Mouse (Mus musculus) liver, embryonic 11.5 days (tissue): ENCODE results near the gene Farp1. TPM values are rescaled to one million over a fixed set of nuclear protein-coding genes. Genes with fewer than 3 reads are reported as not detected.
"Not testable (repeated sequence)": the region's sequence is repeated elsewhere in the genome, so short reads cannot be mapped to it uniquely, and the experiment has no call there.

Experiments
- ATAC-seq: fragments of 200-750 bp; cut with Nextera tagmentation; replicated peaks from 2 replicates; pipeline ENCODE4 v1.8.0; 2017; ENCODE audit warnings: moderate number of reproducible peaks, mild to moderate bottlenecking, moderate TSS enrichment, moderate library complexity; ENCODE audit not compliant: low FRiP score
- DNase-seq: peaks from one replicate; pipeline ENCODE4 v3.0.0-alpha.2; 2017; ENCODE audit warnings: low spot score
- H3K27ac ChIP-seq: fragments of 300-500 bp; sonication (generic); 2 replicates; pipeline ENCODE4 v1.5.1; 2014; ENCODE audit warnings: mild to moderate bottlenecking, low read depth, low read length, control low read depth
- H3K27me3 ChIP-seq: fragments of 300-500 bp; sonication (generic); replicated peaks from 2 replicates; pipeline ENCODE4 v1.6.1; 2014; ENCODE audit warnings: low read length, mixed read lengths; ENCODE audit not compliant: control insufficient read depth, insufficient read depth
- H3K36me3 ChIP-seq: fragments of 300-500 bp; sonication (generic); 2 replicates; pipeline ENCODE4 v1.6.1; 2014; ENCODE audit warnings: mild to moderate bottlenecking, low read length, moderate library complexity, mixed read lengths; ENCODE audit not compliant: control insufficient read depth, insufficient read depth
- H3K4me1 ChIP-seq: fragments of 300-500 bp; sonication (generic); replicated peaks from 2 replicates; pipeline ENCODE4 v1.6.1; 2014; ENCODE audit warnings: low read length, mixed read lengths; ENCODE audit not compliant: control insufficient read depth, insufficient read depth
- H3K4me2 ChIP-seq: fragments of 300-500 bp; sonication (generic); 2 replicates; pipeline ENCODE4 v1.6.1; 2014; ENCODE audit warnings: mild to moderate bottlenecking, control low read depth, moderate library complexity
- H3K4me3 ChIP-seq: fragments of 300-500 bp; sonication (generic); 2 replicates; pipeline ENCODE4 v1.5.1; 2014; ENCODE audit warnings: low read depth, low read length, control low read depth
- H3K9ac ChIP-seq: fragments of 300-500 bp; sonication (generic); 2 replicates; pipeline ENCODE4 v1.6.1; 2014; ENCODE audit warnings: low read depth, low read length, control low read depth
- H3K9me3 ChIP-seq: fragments of 300-500 bp; sonication (generic); 2 replicates; pipeline ENCODE4 v1.6.1; 2016; ENCODE audit warnings: low read length, inconsistent platforms, mixed read lengths; ENCODE audit not compliant: control insufficient read depth
- WGBS: fragments of 180-500 bp; shearing (Covaris S2); extraction: QIAGEN DNeasy Blood & Tissue Kit; methylation state at CpG from one replicate; pipeline ENCODE4 v1.1.7; 2014; 5-methylcytosine and 5-hydroxymethylcytosine counted together
- polyA plus RNA-seq: library from polyadenylated mRNA; unstranded; fragments of >200 nt; fragmentation: Nextera tagmentation; extraction: Ambion mirVana; gene quantifications from 2 replicates; pipeline ENCODE4 v1.2.1, GENCODE M21; 2014

Gene Farp1
- polyA plus RNA-seq, 1 experiment from 2014 or later = 17.6 TPM

- DNase-seq (no peak), ATAC-seq (no peak)
- 83% methylated on average over 6 of the region's 6 CpGs for WGBS
- Histone ChIP-seq H3K9ac (no peak overlapping the region), H3K4me3 (no peak overlapping the region), H3K36me3 (no peaks in the 10 kb centered on the region), H3K9me3 (no peaks in the 10 kb centered on the region), H3K4me2 (no peak overlapping the region), H3K4me1 (no peaks in the 10 kb centered on the region; the same call in 1 of the 2 replicates), H3K27me3 (no peaks in the 10 kb centered on the region), H3K27ac (no peak overlapping the region)
Measured at GRCm38 (mm10) chr14:121177907-121178306, 142.9 kb downstream of the Farp1 start.

- no peaks in the 10 kb centered on the region; the same call in 1 of the 2 replicates for H3K4me1 ChIP-seq
- H3K9ac ChIP-seq = no peak overlapping the region
- no peak overlapping the region for H3K4me3 ChIP-seq
- H3K27me3 ChIP-seq = no peaks in the 10 kb centered on the region
- WGBS = 75% methylated on average over 9 of the region's 9 CpGs
- H3K36me3 ChIP-seq = no peaks in the 10 kb centered on the region
- H3K4me2 ChIP-seq = no peak overlapping the region
- DNase-seq (no peak), ATAC-seq (no peak)
- H3K27ac ChIP-seq = no peak overlapping the region
- no peaks in the 10 kb centered on the region for H3K9me3 ChIP-seq
Measured at GRCm38 (mm10) chr14:121180611-121181010, 145.6 kb downstream of the Farp1 start.

- no peaks in the 10 kb centered on the region for H3K4me1 ChIP-seq
- no peak for DNase-seq
- H3K4me3 ChIP-seq = no peak overlapping the region
- 70% methylated on average over 4 of the region's 4 CpGs for WGBS
- no peaks in the 10 kb centered on the region for H3K9me3 ChIP-seq
- no peak overlapping the region for H3K27ac ChIP-seq
- no peaks in the 10 kb centered on the region for H3K36me3 ChIP-seq
- H3K4me2 ChIP-seq = no peak overlapping the region
- no peaks in the 10 kb centered on the region for H3K27me3 ChIP-seq
- ATAC-seq = no peak
- H3K9ac ChIP-seq = no peak overlapping the region
Measured at GRCm38 (mm10) chr14:121181798-121182197, 146.8 kb downstream of the Farp1 start.

- Histone ChIP-seq H3K4me1 (no peaks in the 10 kb centered on the region), H3K4me2 (no peak overlapping the region), H3K27ac (no peak overlapping the region), H3K9ac (no peak overlapping the region), H3K4me3 (no peak overlapping the region), H3K27me3 (no peaks in the 10 kb centered on the region), H3K36me3 (no peaks in the 10 kb centered on the region), H3K9me3 (no peaks in the 10 kb centered on the region)
- WGBS = 76% methylated on average over 8 of the region's 8 CpGs
- ATAC-seq (no peak), DNase-seq (no peak)
Measured at GRCm38 (mm10) chr14:121182967-121183366, 148.0 kb downstream of the Farp1 start.

GRCm38 (mm10) chr14:121183414-121184130, 148.6 kb downstream of the Farp1 start:
- no peak overlapping the region for H3K4me2 ChIP-seq
- H3K36me3 ChIP-seq = no peaks in the 10 kb centered on the region
- H3K4me1 ChIP-seq = no peaks in the 10 kb centered on the region
- H3K4me3 ChIP-seq = no peak overlapping the region
- DNase-seq = no peak
- no peaks in the 10 kb centered on the region for H3K9me3 ChIP-seq
- no peak for ATAC-seq
- WGBS = 80% methylated on average over 8 of the region's 8 CpGs
- no peaks in the 10 kb centered on the region for H3K27me3 ChIP-seq
- H3K9ac ChIP-seq = no peak overlapping the region
- H3K27ac ChIP-seq = no peak overlapping the region

- no peak overlapping the region for H3K27ac ChIP-seq
- DNase-seq (no peak), ATAC-seq (no peak)
- H3K36me3 ChIP-seq = no peaks in the 10 kb centered on the region
- no peaks in the 10 kb centered on the region for H3K4me1 ChIP-seq
- no peaks in the 10 kb centered on the region for H3K27me3 ChIP-seq
- WGBS = 93% methylated on average over 8 of the region's 8 CpGs
- H3K4me2 ChIP-seq = no peak overlapping the region
- no peaks in the 10 kb centered on the region for H3K9me3 ChIP-seq
- no peak overlapping the region for H3K9ac ChIP-seq
- no peak overlapping the region for H3K4me3 ChIP-seq
Measured at GRCm38 (mm10) chr14:121184351-121184750, 149.4 kb downstream of the Farp1 start.

- Histone ChIP-seq H3K36me3 (no peaks in the 10 kb centered on the region), H3K4me2 (no peak overlapping the region), H3K27me3 (no peaks in the 10 kb centered on the region), H3K9me3 (no peaks in the 10 kb centered on the region), H3K9ac (no peak overlapping the region), H3K4me3 (no peak overlapping the region), H3K27ac (no peak overlapping the region), H3K4me1 (no peaks in the 10 kb centered on the region; the same call in 1 of the 2 replicates)
- ATAC-seq (no peak), DNase-seq (no peak)
- WGBS = 68% methylated on average over 8 of the region's 8 CpGs
Measured at GRCm38 (mm10) chr14:121186402-121186894, 151.4 kb downstream of the Farp1 start.

GRCm38 (mm10) chr14:121189840-121190239, 154.8 kb downstream of the Farp1 start:
- H3K4me1 ChIP-seq, ATAC-seq, H3K9ac ChIP-seq, H3K27me3 ChIP-seq, H3K36me3 ChIP-seq, H3K4me2 ChIP-seq, H3K9me3 ChIP-seq, H3K27ac ChIP-seq, H3K4me3 ChIP-seq, DNase-seq: not testable (repeated sequence)
- WGBS = 82% methylated on average over 10 of the region's 10 CpGs

GRCm38 (mm10) chr14:121190386-121190785, 155.4 kb downstream of the Farp1 start:
- H3K9ac ChIP-seq = no peak overlapping the region
- H3K9me3 ChIP-seq = no peaks in the 10 kb centered on the region
- H3K27me3 ChIP-seq = no peaks in the 10 kb centered on the region
- ATAC-seq = no peak; the same call in 1 of the 2 replicates
- no peak overlapping the region for H3K4me3 ChIP-seq
- no peak for DNase-seq
- 79% methylated on average over 9 of the region's 9 CpGs for WGBS
- no peaks in the 10 kb centered on the region for H3K36me3 ChIP-seq
- H3K4me1 ChIP-seq = no peaks in the 10 kb centered on the region; the same call in 1 of the 2 replicates
- H3K4me2 ChIP-seq = no peak overlapping the region
- no peak overlapping the region for H3K27ac ChIP-seq
